Mouse (Mus musculus): Measurements from ENCODE around the gene Gm3543.

Gene Gm3543

GRCm38 (mm10) chr14:41983225-41983624 lies at the start of gene Gm3543:
Gene Gm3543 (minus strand): TSS chr14:41983325.
- 67% methylated on average over 1 of the region's 1 CpGs for WGBS

GRCm38 (mm10) chr14:41968596-41968995 lies 14.5 kb downstream of the Gm3543 start:
- WGBS: 64% methylated on average over 3 of the region's 3 CpGs

- 75% methylated on average over 1 of the region's 1 CpGs for WGBS
These were observed 15.3 kb downstream of the Gm3543 start, which contains the start of gene Gm6401 for GRCm38 (mm10) chr14:41967827-41968226. Gene Gm6401 (minus strand): TSS chr14:41967927.

GRCm38 (mm10) chr14:41964095-41964494 lies 19.0 kb downstream of the Gm3543 start:
- WGBS: 58% methylated on average over 4 of the region's 4 CpGs

GRCm38 (mm10) chr14:41943695-41944094 lies 39.4 kb downstream of the Gm3543 start, which contains the start of gene 1700024B05Rik:
Gene 1700024B05Rik (plus strand): TSS chr14:41943995.
- 77% methylated on average over 2 of the region's 2 CpGs for WGBS
